ENCODE assay signal across 10 mouse cellular contexts in the genomic region with DNA sequence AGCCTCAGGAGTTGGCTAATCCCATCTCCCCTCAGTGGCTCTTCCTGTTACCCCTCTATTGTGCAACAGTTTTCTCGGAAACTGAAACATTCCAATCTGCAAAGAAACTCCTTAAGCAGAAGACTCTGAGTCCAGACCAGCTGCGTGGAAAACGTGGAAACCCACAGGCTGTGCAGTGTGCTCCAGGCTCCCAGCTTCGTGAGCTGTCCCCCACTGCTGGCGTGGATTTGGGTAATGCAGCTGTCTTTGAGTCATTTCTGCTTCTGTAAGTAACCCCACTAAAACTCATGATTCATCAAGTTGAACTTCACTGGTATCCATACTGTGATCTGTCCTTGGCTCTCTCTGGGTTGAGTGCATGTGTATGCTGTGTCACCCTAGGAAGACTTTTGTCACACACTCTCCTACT.
DNase-seq lines count a peak whose midpoint lies in the region; TF ChIP-seq lines count a peak whose summit lies in the region.
"Had no signal": no experiment of that assay in that cellular context is flagged by ENCODE, and none has a peak within 500 bp of the region (broad histone marks: within the 10 kb centered on the region; RNA-seq: fewer than 3 reads in every experiment).

No protein-coding gene starts in this region.

- TF ChIP-seq POLR2A in bone marrow macrophage, adult 2 months (IDR thresholded peaks at IDR 0.05; ENCODE audit: borderline replicate concordance, low read depth, low read length), result no peak

- intact Hi-C loops in heart, postnatal 10 days (cut with DNase I), result no loop called here

- peaks cover 14% of the 10 kb centered on the region for H3K4me1 ChIP-seq in bone marrow macrophage, adult 2 months (ENCODE audit: control insufficient read depth, insufficient read depth, low read length)

- H3K4me3 ChIP-seq in bone marrow macrophage, adult 2 months (ENCODE audit: insufficient read depth, low read length), result peak overlapping the region; percentile 23
- H3K4me3 ChIP-seq: left cerebral cortex, adult 2 months had no signal

- H3K27ac ChIP-seq in bone marrow macrophage, adult 2 months (ENCODE audit: insufficient read depth, low read depth, low read length), result peak overlapping the region; percentile 32; the same call in 1 of the 2 replicates
- H3K27ac ChIP-seq: left cerebral cortex, adult 2 months had no signal

- DNase-seq in adrenal gland, postnatal 10 days, result peak; percentile 37
- DNase-seq in adrenal gland, postnatal 4 days (ENCODE audit: low spot score in 2 of 2), result no peak
- peak; percentile 29 to 39 for DNase-seq in heart, postnatal 10 days
- DNase-seq in lung, postnatal 36 days, result peak; percentile 74
- DNase-seq in right cerebral cortex, adult 18-20 months, result no peak
- DNase-seq in cerebellum, postnatal 10 days, result no peak
- DNase-seq in frontal cortex, adult 2 months (ENCODE audit: extremely low spot score in 1 of 2, low spot score in 1 of 2), result no peak
- DNase-seq: forebrain, postnatal 0 days had no signal

- no peak for TF ChIP-seq CTCF in bone marrow macrophage, adult 2 months (IDR thresholded peaks at IDR 0.05; ENCODE audit: low read depth, low read length)

Comparison
In these comparisons a context has a peak if more than half of its experiments do, and no peak if none do; other contexts are left out.
1. DNase-seq: peak in adrenal gland, postnatal 10 days (single experiment), heart, postnatal 10 days (2 of 2) and lung, postnatal 36 days (single experiment); none in adrenal gland, postnatal 4 days (0 of 2), right cerebral cortex, adult 18-20 months (single experiment), cerebellum, postnatal 10 days (0 of 2) and frontal cortex, adult 2 months (0 of 2).